Mouse (Mus musculus) stomach, postnatal 0 days (tissue): ENCODE measurements around the gene Kcnn3.

Experiments used
- CTCF ChIP-seq: IDR thresholded peaks from 2 replicates; pipeline ENCODE4 v1.5.1; 2016; ENCODE audit warnings: antibody characterized with exemption, low read depth, mild to moderate bottlenecking, moderate library complexity
- EP300 ChIP-seq: optimal IDR thresholded peaks from 2 replicates; pipeline ENCODE3; 2016; ENCODE audit warnings: antibody characterized with exemption

DNA sequence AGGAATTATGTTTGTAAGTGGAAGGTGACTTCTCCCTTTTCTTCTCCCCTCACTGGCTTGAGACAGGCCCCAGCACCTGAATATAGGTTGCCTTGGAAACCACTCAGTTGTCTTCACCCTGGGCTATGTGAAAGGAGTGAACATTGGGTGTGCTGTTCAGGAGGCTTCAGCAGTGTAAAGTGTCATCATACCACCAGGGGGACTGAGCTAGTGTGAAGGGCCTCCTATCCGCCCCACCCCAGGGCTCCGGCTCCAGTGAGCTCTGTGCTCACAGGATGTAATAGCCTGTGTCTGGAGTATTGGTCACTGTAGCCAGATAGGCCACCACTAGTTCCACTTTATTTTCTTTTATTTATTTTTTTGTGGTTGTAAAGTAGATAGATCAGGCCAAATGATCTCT, 54.3 kb downstream of the Kcnn3 start:
- TF ChIP-seq CTCF (peak; percentile 66), EP300 (no peak)
